Mouse (Mus musculus) embryonic fibroblast, embryonic 13.5 days (primary cell): ENCODE measurements around the gene Tubgcp6.

Source experiments
- CTCF ChIP-seq: IDR thresholded peaks from 2 replicates; pipeline ENCODE4 v1.5.1; 2011; ENCODE audit warnings: mild to moderate bottlenecking, control low read depth, low read length, moderate library complexity, borderline replicate concordance; ENCODE audit not compliant: insufficient read depth
- POLR2A ChIP-seq: IDR thresholded peaks from 2 replicates; pipeline ENCODE4 v1.6.1; 2011; ENCODE audit warnings: low read depth, mild to moderate bottlenecking, control low read depth, low read length, moderate library complexity

DNA sequence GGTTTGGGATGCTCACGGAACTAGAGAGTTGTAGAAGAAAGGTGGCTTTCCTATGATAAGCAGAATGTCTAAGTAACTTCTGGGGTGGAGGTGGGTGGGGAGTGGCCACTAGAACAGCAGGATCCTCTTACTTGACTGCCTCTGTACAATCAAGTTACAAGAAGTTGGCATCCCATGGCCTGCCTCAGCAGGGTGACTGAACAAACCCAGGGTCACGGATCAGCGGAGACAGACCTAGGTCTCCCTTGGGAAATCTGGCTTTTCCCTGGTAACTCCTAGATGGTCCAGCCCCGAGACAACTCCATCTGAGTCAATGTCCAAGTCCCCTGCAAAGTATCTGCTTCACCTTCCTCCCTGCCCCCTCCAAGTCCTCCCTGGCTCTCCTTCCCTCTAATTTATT is 25.0 kb upstream of the Tubgcp6 start:
- TF ChIP-seq CTCF (no peak), POLR2A (no peak)
